Mouse (Mus musculus) bone marrow, adult 2 months (tissue): ENCODE measurements around the gene Scml4.

Experiments
- CTCF ChIP-seq: fragments of 200-500 bp; IDR thresholded peaks from 2 replicates; pipeline ENCODE4 v1.5.1; 2011; ENCODE audit warnings: low read length, control low read depth; ENCODE audit not compliant: control insufficient read depth, insufficient read depth
- POLR2A ChIP-seq: fragments of 200-500 bp; IDR thresholded peaks from 2 replicates; pipeline ENCODE4 v1.6.1; 2011; ENCODE audit warnings: low read depth, mild to moderate bottlenecking, control low read depth, low read length, borderline replicate concordance; ENCODE audit not compliant: control insufficient read depth

DNA sequence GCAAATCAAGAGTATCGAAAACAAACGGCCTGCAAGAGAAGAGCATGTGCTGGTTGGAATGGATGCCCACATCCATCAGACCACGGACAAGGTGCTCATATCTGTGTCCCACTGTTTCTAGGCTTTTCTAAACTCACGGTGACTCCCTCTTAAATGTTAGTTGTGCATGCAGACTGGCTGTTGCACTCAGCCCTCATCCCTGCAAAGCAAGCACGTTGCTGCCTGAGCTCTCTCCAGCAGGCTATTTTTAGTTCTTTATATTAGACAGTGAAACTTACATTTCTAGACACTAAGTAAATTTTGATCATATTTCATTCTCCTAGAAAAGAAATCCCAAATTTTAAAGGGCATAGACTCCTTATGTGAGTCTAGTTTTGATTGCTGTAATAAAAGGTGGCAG lies 57.2 kb downstream of the Scml4 start:
- TF ChIP-seq POLR2A (no peak), CTCF (no peak)
